Mouse (Mus musculus): ENCODE data around the gene Nkx2-3.

The Nkx2-3 gene

DNA sequence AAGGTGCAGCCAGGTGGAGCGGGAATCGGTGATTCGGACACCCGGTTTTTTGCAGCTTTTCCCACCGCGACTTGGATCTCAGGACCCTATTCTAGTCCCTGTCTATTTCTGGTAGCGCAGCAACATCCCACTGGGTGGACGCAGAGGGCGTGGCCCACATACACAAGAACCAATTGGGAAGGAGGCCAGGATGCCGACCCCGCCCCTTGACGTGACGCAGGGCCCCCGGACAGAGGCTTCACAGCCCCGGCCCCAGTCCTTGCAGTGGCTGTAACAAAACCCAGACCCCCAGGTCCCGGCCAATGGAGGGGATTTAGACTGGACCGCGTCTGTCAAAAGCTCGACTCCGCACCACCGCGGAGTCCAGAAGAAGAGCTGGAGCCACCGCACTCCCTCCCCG is at the start of gene Nkx2-3:
Nkx2-3 (plus strand) TSS at position 275 of the 400 bp plus-strand sequence.
- CTCF ChIA-PET: interaction anchor here (0.6 to 0.8 kb wide), 2 partner anchors 11 to 66 kb away, joined by 3 to 8 read pairs; no protein-coding TSS in a partner anchor

DNA sequence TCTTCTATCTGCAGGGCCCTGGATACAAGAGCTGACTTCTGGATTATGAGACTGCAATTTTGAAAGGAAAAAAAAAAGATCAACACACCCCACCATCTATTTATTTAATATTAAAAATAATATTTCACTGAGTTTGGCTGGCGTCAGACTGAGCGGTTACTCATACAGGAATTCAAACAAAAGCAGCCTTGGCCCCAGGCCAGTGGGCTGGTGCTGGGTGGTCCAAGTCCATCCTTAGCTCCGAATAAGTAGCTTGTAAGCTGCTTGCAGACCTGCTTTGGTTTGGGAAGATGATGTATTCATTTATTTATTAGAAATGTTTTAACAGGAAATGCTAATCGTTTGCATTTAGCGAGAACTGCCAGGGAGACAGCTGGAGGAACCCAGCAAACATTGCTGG is 49.0 kb upstream of the Nkx2-3 start:
- CTCF ChIA-PET: no interaction called here

DNA sequence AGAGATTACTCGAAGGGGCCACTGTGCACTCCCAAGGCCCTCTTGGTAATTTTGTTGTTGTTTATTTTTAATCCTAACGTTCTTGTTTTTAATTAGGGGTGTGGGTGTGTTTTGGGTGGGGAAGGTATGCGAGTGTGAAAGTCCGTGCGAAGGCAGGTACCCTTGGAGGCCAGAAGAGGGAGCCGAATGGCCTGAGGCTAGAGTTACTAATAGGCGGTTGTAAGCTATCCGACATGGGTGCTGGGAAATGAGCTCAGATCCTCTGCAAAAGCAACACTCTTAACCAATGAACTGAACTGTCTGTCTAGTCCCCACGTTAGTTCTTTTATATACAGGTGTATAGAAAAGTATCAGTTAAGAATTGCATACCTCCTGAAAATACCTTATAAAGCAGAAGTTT is 43.8 kb upstream of the Nkx2-3 start:
- CTCF ChIA-PET: no interaction called here

DNA sequence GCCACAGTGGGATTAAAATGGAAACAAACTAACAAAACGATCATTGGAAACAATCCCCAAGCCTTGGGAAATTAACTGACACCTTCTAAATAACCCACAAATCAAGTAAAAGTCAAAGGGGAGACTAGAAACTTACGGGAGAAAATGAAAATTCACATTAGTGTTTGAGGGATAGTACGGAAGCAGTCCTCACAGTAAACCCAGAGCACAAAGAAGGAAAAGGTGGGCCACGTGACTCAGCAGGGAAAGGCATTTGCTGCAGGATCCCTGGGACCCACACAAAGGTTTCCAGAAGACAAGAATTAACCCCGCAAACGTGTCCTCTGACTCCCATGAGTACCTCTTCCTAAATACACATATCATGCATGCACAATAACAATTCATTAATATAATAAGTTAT is 43.0 kb upstream of the Nkx2-3 start:
- CTCF ChIA-PET: no interaction called here

DNA sequence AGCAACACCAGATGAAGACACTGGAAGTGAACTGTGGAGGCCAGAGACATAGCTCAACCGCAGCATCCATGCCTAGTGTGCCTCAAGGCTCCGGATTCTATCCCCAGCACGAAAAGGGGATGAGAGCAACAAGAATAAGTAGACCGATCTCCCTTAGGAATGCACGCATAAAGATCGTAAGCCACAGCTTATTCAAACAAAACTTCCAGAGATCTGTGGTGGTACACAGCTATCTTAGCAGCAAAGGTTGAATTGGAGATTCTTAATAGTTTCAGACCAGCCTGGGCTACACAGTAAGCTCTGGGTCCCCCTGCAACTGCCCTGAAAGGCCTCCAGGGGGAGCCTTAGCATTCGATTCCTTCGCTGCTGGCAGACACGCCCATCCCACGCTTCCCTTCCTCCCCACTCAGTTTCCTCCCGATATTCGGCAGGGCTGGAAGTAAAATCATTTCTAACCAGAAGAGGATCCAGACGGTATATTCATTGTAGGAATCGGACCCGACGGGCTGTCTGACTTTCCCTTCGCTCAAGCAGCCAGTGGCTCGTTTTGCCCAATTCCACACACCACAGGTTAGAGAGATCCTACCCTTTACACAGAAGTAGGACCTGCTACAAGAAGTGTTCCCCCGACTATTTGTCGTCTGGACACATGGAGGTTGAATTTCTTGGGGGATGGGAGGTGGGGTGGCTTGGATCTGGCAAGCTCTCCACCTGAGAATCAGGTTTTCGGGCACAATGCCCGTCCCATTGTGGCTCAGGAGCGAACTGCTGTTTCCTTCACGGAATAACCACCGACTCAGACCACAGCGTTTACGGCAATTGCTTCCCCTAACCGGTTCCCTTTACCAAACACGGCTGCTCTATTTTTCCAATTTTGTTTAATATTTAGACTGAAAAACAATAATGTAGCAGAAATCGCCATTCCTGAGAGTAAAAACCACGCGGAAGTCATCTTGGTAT is 41.0 kb upstream of the Nkx2-3 start:
- CTCF ChIA-PET: interaction anchor here (0.6 to 1.5 kb wide), 5 partner anchors 12 to 76 kb away, joined by 3 to 11 read pairs (median 4); no protein-coding TSS in a partner anchor

DNA sequence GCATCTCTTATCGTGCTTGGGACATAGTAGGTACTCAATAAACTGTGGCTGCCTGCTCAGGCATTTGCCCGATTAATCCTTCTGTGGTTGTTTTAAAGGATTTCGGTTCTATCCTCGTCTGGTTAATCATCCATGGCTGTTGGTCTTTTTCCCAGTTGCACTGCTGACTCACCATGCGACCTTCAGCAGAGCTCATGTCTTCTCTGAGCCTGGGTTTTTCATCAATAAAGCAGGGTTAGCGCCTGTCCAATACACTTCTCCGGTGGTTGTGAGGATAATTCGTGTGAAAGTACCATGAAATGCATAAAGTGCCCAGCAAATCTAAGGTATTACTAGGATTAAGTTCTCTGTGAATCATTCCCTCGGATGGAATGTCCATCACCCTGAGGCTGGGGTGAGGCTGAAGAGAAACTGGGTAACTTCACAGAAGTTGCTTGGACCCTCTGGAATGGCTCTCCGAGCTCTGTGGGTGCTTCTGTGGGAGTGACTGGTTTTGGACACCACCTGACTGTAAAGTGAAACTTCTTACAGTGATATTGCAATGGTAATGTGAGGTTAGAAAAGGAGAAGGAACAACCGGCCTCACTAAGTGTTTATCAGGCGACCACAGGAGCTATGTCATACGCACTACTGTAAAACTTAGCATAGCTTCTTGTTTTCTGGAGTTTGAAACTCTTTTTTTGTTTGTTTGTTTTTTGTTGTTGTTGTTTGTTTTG is 32.9 kb upstream of the Nkx2-3 start:
- CTCF ChIA-PET: no interaction called here

DNA sequence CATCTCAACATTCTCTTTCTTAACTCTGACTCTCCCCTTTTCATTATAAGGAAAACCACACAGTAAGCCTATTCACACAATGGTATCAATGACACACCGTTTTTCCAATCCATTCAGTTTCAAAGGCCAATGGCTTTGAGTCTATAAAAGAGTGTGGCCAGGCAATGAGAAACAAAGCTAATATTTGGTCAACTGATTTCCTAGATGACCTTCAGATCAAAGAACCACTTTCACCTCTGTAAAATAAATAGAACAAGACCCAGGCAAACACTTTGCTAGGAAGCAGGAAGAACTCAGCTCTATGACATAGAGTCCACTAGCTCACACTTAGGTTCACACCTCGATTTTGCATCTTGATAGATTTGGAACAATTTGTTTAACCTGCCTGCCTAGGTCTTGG is 30.9 kb upstream of the Nkx2-3 start:
- CTCF ChIA-PET: no interaction called here

DNA sequence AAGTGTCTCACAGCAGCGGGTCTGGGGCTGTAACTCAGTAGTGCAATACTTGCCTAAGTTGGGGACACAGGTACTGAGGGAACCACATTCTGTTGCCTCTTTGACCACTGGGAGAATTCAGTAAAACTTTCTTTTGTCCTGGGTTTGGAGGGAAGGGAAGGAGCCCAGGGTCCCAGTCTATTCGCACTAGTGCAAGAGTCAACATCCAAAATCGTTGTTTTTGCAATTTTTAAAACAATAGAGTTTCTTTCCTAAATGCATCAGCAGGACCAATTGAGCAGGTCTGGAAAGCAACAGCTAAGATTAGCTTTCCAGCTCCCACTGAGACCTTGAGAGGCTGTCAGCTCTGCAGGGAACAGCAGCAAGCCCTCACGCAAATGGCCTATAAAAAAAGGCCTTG is 28.9 kb upstream of the Nkx2-3 start:
- CTCF ChIA-PET: no interaction called here

DNA sequence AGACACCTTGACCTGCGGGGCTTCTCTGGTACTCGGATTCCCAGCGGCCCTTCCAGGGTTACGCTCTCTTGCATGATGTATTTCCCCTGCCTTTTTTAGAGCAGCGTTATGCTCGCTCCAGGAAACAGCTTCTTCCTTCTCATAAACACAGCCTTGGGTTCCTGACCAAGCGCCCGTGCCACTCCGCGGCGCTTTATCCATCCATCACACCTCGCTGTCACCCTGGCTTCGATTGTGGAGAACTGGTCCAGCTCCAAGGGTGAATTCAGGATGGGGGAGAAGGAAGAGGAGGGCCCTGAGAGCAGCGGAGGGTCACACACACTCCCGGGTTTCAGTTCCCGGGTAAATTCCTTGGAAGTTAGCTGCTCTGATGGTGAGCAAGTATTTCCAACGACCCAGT is 28.5 kb upstream of the Nkx2-3 start:
- CTCF ChIA-PET: no interaction called here

DNA sequence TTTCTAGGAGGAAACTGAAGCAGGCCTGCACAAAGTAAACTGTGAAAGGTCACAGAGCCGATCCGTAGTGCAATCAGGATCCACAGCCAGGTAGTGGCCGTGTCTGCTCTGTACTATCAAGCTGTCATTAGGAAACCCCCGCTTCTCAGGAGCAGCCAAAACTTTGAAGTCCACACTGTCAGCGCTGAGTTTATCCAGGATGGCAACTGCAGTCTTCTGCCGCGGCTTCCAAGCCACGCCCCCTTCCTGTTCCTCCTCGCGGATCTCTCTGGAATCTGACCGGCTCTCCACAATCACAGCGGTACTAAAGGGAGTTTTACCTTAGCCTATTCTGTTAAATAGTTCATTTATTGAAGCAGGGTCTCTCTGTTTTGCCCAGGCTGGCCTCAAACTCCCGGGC is 27.3 kb upstream of the Nkx2-3 start:
- CTCF ChIA-PET: interaction anchor here (0.5 kb wide), 1 partner anchor 11 kb away, joined by 4 read pairs; no protein-coding TSS in a partner anchor

DNA sequence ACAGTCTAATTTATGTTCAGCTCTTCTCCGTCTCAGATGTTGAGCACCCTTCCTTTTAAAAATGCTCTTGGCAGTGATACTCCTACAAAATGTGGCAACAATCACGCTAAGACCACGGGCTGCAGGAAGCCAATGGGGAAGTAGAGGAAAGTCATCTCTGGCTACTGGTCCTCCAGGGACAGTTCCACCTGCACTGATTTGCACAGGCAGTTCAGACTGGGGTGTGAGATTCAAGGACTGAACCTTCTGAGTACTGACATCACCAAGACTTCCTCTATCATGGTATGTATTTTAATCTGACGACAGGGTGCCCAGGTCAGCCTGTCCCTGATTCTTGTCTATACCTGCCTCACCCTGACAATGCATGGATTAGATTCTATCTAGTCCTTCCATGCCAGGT is 20.1 kb upstream of the Nkx2-3 start:
- CTCF ChIA-PET: no interaction called here

DNA sequence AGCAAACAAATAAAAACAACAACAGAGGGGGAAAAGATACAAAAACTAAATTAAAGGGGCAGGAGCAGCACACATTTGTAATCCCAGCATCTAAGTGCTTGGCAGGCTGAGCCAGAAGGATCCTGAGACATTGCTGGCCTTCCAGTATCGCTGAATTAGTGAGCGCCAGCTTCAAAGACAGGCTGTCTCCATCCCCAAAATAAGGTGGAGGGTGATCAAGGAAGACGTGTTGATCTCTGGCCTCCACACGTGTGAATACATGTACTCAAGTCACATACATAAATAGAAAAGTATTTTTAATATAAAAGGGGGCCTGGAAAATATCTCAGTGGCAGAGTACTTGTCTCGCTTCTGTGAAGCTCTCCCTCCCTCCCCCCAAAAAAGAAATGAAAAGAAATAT is 15.1 kb upstream of the Nkx2-3 start:
- CTCF ChIA-PET: no interaction called here

DNA sequence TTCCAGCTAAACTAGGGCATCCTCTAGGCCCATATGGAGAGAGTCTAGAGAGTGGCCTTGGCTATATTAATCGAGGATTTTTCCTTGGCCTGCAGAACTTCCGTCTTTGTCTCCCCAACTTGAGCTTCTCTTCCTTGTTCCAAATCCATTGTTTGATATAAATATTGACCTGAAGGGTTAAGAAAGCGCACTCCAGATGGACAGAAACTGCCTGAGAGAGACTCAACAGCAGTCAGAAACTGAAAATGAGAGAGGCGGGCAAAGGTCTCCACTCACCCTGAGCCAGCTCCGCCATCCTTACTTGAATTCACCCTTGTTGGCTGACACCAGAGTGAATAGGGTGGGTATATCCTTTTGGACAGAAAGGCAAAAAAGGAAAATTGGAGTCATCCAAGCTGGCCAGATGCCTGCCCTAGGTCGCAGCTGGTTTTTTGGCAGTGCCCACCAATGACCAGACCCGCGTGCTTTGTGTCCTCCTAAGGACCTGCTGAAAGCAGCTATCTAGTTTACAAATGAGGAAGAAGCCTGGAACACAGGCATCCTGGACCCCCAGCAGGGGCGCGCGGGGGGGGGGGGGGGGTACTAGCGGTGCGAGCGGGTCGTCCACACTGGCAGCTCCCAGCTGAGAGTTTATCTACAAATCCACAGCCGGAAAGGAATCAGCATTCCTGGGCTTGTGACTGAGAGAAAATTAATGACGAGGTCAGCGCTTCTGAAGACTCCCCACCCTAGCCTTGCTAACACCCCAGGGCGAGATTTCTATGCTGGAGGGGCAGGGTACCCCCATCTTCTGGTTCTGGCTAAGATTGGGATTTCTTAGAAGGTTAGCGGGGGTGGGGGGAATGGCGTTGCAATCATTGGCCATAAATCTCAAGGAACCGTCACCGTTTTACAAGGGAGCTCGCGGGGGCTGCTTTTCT is 13.1 kb upstream of the Nkx2-3 start:
- CTCF ChIA-PET: no interaction called here

DNA sequence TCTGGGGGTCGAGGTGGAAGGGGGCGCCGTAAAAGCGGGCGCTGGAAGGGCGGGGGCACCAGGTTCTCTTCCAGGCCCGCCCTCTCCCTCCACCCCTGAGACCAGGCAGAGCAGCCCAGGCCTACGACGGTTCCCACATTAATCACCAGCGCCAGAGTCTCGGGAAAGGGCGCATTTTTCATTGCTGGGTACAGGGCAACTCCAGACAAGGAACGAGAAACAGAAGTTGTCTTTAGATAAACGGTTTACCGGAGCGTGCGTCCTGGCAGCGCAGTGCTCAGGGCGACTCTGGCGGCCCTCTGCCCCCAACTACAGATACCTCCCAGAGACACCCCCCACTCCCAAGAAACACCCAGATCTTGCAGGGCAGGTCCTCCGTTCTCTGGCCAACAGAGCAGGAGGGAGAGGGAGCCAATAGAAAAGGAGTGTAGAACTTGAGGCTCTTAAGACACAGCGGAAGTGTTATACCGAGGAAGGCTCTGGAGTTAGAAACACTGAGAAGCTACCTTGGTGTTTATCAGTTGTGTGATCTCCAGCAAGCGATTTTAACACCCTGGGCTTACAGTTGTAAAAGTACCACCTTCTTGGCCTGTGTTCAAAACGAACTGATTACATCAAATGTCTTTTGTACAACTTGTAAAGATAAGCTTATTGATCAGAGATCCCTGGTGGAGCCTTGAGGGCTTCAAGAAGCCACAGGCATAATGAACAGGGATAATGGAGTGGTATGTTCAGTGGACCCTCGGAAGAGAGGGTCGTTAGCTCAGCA is 12.2 kb upstream of the Nkx2-3 start:
- CTCF ChIA-PET: no interaction called here

DNA sequence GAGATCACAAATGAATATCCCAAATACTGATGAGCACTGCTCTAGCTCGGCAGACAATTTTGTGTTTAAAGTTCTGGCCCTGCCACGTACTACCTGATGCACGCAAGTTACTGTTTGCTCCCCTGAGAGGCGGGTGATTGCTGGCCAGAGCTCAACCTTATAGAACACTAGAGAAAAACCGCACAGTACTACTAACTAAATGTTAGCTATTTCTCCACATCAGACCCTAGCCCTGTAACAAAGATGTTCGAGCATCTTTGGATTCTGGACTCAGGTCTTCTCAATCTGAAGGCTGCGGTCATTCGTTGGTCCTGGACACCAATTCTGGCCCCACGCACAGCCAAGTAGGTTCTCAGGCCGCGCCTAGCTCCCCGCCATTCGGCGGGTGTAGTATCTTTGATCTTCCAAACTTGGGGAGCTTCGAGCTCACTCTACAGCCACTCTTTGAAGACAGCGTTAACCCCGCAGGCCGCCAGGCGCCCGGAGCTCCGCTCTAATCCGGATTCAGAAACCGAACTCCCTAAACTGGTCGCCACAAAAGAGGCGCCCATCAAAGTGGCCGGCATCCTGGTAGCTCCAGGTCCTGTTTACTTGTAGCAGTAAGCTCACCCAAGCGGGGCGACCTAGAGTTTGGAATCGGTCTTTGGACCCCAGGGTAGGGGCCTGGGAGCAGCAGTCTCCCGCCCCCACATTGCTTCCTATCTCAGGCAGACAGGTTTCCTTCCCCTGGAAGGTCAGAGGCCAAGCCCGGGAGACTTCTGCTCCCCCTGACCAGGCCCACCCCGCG is 11.4 kb upstream of the Nkx2-3 start:
- CTCF ChIA-PET: interaction anchor here (0.5 kb wide), 1 partner anchor 23 kb away, joined by 3 read pairs; no protein-coding TSS in a partner anchor

DNA sequence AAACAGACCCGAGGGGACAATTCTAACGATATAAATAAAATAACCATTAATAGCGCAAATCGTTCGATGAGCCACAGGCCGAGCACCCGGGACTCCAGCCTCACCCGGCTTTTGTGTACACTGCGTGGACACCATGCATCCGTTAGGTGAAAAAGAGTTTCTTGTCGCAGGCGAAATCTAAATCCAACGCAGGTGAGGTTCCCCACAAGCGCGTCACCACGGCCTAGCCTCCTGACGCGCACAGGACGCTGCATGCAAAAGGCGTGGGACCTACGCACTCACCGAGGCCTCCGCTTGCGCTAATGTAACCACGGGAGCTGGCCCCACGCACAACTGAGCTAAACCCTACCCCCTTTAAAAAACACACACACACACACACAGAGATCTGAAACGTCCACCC is 10.7 kb upstream of the Nkx2-3 start:
- CTCF ChIA-PET: interaction anchor here (0.5 kb wide), 1 partner anchor 22 kb away, joined by 3 read pairs; no protein-coding TSS in a partner anchor

DNA sequence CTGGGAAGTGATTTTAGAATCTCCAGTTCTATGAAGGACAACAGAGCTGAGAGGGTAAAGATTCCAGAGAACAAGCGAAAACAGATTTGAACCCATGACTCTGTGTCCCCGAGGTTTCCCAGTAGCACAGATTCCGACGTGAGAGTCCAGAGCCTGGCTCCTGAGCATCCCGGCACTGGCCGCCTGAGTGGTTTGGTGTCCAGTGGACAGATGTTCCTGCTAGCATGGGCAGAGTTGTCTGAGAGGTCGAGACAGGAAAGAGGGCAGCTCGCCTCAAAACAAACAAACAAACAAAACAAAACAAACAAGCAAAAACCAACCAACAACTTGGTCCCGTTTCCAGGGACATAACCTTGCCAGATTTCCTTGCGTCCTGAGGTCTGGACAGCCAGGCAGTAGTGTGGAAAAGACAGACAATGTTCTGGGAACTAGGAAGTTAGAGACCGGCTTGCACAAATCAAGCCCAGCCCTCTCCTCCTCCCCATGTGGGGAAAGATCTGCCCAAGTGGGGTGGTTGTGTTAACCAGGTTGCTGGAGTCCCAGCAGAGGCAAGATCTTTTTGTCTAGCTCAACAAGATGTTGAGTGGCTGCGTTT is 10.0 kb upstream of the Nkx2-3 start:
- CTCF ChIA-PET: no interaction called here

DNA sequence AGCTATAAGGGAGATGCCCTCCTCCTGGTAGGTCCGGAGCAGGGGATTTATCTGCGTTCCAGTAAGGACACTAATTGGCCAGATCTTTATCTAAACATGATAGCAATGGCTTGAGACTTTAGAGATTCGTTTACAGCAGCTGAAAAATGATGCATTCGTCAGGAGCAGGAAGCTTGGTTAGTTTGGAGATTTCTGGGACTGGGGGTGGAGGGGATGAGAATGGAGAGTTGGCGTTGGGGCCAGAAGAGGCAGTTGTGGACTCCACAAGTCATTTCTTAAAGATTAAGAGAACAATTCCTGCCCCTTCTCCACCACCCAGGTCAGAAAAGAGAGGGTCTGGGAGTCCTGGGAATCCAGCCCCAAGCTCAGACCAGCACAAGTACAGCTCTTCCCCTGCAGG is 8.6 kb upstream of the Nkx2-3 start:
- CTCF ChIA-PET: no interaction called here

DNA sequence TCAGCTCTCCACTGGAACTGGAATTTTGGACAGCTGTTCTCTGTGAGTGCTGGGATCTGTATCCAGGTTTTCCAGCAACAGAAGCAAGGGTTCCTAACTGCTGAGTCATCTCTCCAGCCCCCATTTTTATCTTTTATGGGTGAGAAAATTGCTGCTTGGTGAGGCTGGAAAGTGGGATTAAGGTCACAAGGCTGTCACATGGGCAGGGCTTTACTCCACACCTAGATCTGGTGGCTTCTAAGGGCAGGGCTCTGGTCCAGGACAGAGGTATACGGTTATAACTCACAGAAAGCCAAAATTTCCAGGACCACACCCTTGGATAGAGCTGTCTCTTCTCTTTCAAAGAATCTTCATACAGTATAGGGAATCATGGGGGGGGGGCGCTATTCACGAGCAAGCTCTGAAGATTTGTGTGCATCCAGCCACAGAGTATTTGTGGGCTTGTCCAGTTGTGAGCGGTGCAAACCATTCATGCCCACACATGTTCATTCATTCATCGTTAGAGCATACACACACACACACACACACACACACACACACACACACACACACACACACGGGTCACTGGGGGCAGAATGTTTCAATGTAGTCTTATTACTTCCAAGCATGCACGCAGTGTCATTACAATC is 7.5 kb upstream of the Nkx2-3 start:
- CTCF ChIA-PET: no interaction called here

Data from spleen, embryonic (tissue).